Mouse (Mus musculus): ENCODE results near the gene Gm20547. TPM values are rescaled to one million over a fixed set of nuclear protein-coding genes. Genes with fewer than 3 reads are reported as not detected.

Gene Gm20547
- not detected in 2 replicates for polyA plus RNA-seq (2015; fragmentation: Nextera tagmentation; extraction: Ambion mirVana)

DNA sequence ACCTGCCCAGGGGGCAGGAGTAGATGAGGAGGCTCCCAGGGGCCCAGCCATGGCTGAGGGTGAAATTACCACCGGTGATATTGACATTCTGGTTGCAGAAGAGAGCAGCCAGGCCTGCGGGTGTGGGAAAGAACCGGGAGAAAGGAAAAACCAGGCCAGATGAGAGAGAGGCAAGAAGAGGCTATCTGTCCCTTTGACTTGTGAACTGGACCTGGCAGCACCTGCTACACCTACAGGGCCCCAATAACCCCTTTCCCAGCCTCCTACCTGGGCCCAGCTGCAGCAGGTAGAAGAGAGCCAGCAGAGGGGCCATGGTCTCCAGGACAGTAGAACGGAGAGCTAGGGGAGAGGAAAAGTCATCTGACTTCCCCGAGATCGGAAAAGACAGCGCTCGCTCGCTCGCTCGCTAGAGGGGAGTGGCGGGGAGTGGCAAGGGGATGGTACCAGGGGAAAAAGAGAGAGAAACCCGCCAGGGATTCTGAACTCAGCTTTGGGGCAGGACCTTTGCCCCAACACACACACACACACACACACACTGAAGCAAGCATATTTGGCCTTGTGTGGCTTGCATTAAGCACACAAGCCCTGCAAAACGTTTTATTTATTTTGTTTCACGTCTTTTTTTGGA lies at the start of gene Gm20547:
TSS of gene Gm20547 (minus strand) at position 360 of the 628 bp plus-strand sequence.
- H3K9me3 ChIP-seq (replicated peaks): no peaks in the 10 kb centered on the region
- WGBS: 8% methylated on average over 15 of the region's 15 CpGs
- ATAC-seq (ENCODE audit: low FRiP score): no peak
- peaks cover 8% of the 10 kb centered on the region; the same call in 1 of the 2 replicates for H3K27me3 ChIP-seq (replicated peaks)
- H3K4me1 ChIP-seq: no peaks in the 10 kb centered on the region
- H3K4me3 ChIP-seq (replicated peaks): no peak within 1 kb of the TSS
- no peaks in the 10 kb centered on the region for H3K36me3 ChIP-seq
- H3K4me2 ChIP-seq: peak within 1 kb of the TSS; percentile 20
- H3K9ac ChIP-seq (replicated peaks): no peak within 1 kb of the TSS
- no peak within 1 kb of the TSS for H3K27ac ChIP-seq (replicated peaks)

DNA sequence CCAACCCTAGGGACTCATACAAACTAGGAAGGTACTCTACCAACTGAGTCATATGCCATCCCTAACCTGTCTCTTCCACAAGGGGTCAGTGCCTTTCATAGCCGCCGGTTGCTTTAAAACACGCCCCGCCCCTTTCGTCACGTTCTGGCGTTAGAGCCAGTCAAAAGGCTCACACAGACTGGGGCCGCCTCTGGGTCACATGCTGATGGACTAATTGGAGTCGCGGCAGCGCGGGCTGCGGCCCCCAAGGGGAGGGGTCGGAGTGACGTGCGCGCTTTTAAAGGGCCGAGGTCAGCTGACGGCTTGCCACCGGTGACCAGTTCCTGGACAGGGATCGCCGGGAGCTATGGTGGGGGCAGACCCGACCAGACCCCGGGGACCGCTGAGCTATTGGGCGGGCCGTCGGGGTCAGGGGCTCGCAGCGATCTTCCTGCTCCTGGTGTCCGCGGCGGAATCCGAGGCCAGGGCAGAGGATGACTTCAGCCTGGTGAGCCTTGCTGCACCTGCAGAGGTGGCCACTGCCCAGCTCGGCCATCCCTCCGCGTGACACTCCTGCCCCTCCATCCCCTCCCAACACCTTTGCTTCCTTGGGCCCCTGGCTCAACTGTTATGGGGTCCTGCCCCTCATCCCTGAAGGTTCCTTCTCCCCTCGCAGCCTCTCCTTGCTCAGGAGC lies 49.4 kb upstream of the Gm20547 start, which contains the start of gene Neu1:
TSS of gene Neu1 (plus strand) at position 193 of the 674 bp plus-strand sequence.
- peak within 1 kb of the TSS; percentile 93 for H3K4me2 ChIP-seq
- no peaks in the 10 kb centered on the region for H3K27me3 ChIP-seq (replicated peaks)
- H3K4me1 ChIP-seq: peaks cover 14% of the 10 kb centered on the region
- peak within 1 kb of the TSS; percentile 91 for H3K9ac ChIP-seq (replicated peaks)
- no peaks in the 10 kb centered on the region for H3K9me3 ChIP-seq (replicated peaks)
- WGBS: under 1% methylated on average over 38 of the region's 38 CpGs
- peak; percentile 98 for ATAC-seq (ENCODE audit: low FRiP score)
- H3K4me3 ChIP-seq (replicated peaks): peak within 1 kb of the TSS; percentile 83
- H3K36me3 ChIP-seq: peaks cover 20% of the 10 kb centered on the region
- H3K27ac ChIP-seq (replicated peaks): peak within 1 kb of the TSS; percentile 81

DNA sequence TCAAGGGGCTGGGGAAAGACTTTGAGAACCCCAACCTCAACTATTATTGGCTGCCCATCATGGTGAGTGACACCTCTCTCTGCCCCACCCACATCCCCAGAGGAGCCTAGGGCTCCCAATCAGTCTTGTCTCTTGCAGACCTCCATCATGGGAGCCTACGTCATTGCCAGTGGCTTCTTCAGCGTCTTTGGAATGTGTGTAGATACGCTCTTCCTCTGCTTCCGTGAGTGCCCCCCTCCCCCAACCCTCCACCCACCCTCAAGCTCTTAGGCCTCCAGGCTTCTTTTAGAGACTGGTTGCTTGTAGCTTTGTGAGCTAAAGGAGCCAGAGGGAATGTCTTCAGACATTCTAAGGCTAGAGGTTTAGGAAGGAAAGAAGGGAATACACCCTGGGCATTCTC lies 47.0 kb upstream of the Gm20547 start:
- Histone ChIP-seq H3K27me3 (replicated peaks) (no peaks in the 10 kb centered on the region), H3K4me1 (peaks cover 12% of the 10 kb centered on the region), H3K36me3 (no peaks in the 10 kb centered on the region; the same call in 1 of the 2 replicates), H3K9me3 (replicated peaks) (no peaks in the 10 kb centered on the region), H3K9ac (replicated peaks) (no peak overlapping the region), H3K4me3 (replicated peaks) (no peak overlapping the region), H3K27ac (replicated peaks) (no peak overlapping the region), H3K4me2 (no peak overlapping the region)
- no peak for ATAC-seq (ENCODE audit: low FRiP score)
- 75% methylated on average over 4 of the region's 4 CpGs for WGBS

DNA sequence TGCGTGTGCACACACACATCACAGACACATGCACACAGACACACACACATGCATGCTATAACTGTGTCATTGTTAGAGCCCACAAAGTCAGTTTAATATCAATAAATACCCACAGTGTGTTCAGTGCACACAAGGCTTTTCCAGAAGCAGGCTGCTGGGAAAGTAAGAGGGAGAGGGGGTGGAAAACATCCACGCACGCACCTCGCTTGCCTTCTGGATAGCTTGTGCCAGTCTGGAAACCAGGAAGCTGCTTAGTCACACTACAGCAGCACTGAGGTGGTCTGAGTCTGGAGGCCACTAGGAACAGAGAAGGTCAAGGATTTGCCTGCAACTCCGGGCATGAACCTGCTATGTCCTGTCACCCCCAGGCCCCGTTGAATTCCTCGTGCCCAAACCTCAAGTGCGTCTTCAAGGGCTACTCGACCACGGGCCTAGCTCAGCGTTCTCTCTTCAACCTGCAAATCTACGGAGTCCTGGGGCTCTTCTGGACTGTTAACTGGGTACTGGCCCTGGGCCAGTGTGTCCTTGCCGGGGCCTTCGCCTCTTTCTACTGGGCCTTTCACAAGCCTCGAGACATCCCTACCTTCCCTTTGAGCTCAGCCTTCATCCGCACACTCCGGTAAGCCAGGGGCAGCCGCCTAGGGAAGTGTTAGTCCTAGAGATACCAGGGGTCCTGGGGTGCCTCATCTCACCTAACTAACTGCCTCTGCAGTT lies 45.6 kb upstream of the Gm20547 start:
- Histone ChIP-seq H3K27ac (replicated peaks) (no peak overlapping the region), H3K9me3 (replicated peaks) (no peaks in the 10 kb centered on the region), H3K36me3 (no peaks in the 10 kb centered on the region), H3K9ac (replicated peaks) (no peak overlapping the region), H3K4me1 (peaks cover 10% of the 10 kb centered on the region), H3K4me2 (no peak overlapping the region), H3K27me3 (replicated peaks) (no peaks in the 10 kb centered on the region), H3K4me3 (replicated peaks) (no peak overlapping the region)
- WGBS: 89% methylated on average over 18 of the region's 18 CpGs
- no peak for ATAC-seq (ENCODE audit: low FRiP score)

DNA sequence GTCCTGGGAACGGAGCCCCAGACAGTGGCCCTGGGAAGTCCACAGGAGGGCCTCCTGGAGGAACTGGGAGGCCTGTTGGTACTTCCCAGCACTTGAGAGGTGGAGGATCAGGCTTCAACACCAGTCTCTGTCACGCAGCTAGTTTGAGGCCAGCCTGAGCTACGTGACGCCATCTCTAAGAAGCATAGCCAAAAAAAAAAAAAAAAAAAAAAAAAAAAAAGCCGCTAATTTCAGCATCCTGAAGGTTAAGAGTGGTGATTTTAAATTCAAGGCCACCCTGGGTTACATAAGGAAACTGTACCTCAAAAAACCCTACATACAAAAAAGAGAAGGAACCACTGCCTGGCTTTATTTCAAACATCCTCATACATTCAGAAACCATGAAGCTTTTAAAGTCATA lies 42.4 kb upstream of the Gm20547 start:
- Histone ChIP-seq H3K27me3 (replicated peaks) (no peaks in the 10 kb centered on the region), H3K9ac (replicated peaks) (no peak overlapping the region), H3K27ac (replicated peaks) (no peak overlapping the region), H3K4me3 (replicated peaks) (no peak overlapping the region), H3K36me3 (no peaks in the 10 kb centered on the region), H3K4me2 (no peak overlapping the region), H3K4me1 (no peaks in the 10 kb centered on the region), H3K9me3 (replicated peaks) (no peaks in the 10 kb centered on the region)
- no peak for ATAC-seq (ENCODE audit: low FRiP score)
- WGBS: 57% methylated on average over 5 of the region's 5 CpGs

DNA sequence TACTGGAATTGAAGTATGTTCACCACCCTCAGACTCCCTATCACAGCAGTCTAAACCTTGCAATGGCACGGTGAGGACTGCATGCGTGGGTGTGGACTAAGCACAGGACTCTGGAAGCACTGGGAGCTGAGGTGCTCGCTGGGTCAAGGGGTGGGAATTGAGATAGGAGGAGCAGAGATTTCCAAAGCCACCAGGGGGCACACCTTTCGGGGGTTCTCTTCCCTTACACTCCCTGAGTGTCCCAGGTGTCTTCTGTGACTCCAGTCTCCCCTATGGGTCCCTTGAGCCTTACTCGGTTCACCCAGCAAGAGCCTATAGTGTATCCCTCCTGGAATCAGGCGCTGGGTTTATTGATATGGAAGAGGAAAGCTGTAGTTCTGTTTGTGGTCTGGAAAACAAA lies 41.1 kb upstream of the Gm20547 start:
- no peak overlapping the region for H3K9ac ChIP-seq (replicated peaks)
- no peak overlapping the region for H3K27ac ChIP-seq (replicated peaks)
- no peak overlapping the region for H3K4me2 ChIP-seq
- H3K4me1 ChIP-seq: no peaks in the 10 kb centered on the region
- ATAC-seq (ENCODE audit: low FRiP score): no peak
- 52% methylated on average over 6 of the region's 6 CpGs for WGBS
- no peaks in the 10 kb centered on the region for H3K9me3 ChIP-seq (replicated peaks)
- no peaks in the 10 kb centered on the region for H3K27me3 ChIP-seq (replicated peaks)
- no peak overlapping the region for H3K4me3 ChIP-seq (replicated peaks)
- no peaks in the 10 kb centered on the region for H3K36me3 ChIP-seq

DNA sequence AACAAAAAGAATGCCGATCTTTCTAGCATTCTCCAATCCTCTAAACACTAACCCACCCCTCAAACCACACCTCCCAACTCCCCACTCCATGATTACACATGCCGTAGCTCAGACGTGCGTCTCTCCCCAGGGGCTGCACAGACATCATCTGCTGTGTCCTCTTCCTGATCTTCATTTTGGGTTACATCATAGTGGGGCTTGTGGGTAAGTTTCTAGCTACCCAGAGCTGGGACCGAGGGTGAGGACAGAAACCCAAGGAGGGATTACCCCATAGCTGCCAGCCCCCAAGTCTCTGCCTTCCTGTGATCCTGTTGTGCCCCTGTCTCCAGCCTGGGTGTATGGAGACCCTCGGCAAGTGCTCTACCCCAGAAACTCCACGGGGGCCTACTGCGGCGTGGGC lies 35.3 kb upstream of the Gm20547 start:
- no peak for ATAC-seq (ENCODE audit: low FRiP score)
- H3K27me3 ChIP-seq (replicated peaks): no peaks in the 10 kb centered on the region
- H3K9ac ChIP-seq (replicated peaks): no peak overlapping the region
- H3K36me3 ChIP-seq: peaks cover 16% of the 10 kb centered on the region
- no peak overlapping the region for H3K4me3 ChIP-seq (replicated peaks)
- H3K4me1 ChIP-seq: no peaks in the 10 kb centered on the region
- no peak overlapping the region for H3K4me2 ChIP-seq
- 71% methylated on average over 9 of the region's 9 CpGs for WGBS
- no peak overlapping the region for H3K27ac ChIP-seq (replicated peaks)
- H3K9me3 ChIP-seq (replicated peaks): no peaks in the 10 kb centered on the region

DNA sequence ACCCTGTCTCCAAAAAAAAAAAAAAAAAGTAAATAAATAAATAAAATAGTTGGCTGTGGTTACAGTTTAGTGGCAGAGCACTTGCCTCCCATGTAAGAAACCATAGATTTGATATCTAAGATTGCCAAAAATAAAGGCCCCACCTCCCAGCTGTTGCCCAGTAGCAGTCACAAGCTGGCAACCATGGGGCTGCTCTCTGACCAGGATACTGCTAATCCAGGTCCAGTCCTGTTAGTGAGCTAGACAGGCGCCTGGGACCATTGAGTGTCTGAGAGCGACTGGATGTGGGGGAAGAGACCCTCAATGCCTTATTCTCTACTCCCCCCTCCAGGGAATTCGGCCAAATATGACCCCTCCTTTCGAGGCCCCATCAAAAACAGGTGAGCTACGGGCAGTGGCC lies 34.5 kb upstream of the Gm20547 start:
- Histone ChIP-seq H3K9ac (replicated peaks) (no peak overlapping the region), H3K27me3 (replicated peaks) (no peaks in the 10 kb centered on the region), H3K4me2 (no peak overlapping the region)

DNA sequence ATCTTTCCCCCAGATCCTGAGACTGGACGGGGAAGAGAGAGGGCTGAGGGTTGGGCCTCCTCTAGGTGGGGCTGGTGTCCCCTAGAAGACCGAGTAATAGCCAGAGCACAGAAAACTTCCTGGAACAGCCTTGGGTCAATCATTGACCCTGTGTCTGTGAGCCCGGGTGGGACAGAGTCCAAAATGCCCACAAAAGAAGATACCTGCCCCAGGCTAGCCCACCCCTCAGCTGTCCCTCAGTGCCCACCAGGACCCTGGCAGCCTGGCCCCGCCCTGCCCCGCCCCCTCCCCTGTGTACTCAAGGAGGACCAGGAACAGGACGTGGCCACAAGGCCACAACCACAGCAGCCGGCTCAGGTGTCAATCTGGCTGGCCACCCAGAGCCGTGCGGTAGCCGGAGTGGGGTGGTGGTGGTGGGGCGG lies 33.6 kb upstream of the Gm20547 start:
- no peaks in the 10 kb centered on the region for H3K4me1 ChIP-seq
- ATAC-seq (ENCODE audit: low FRiP score): no peak
- H3K9me3 ChIP-seq (replicated peaks): no peaks in the 10 kb centered on the region
- H3K36me3 ChIP-seq: peaks cover 34% of the 10 kb centered on the region
- no peak overlapping the region for H3K9ac ChIP-seq (replicated peaks)
- no peak overlapping the region for H3K4me3 ChIP-seq (replicated peaks)
- no peak overlapping the region for H3K27ac ChIP-seq (replicated peaks)
- WGBS: 19% methylated on average over 11 of the region's 11 CpGs
- no peak overlapping the region for H3K4me2 ChIP-seq
- no peaks in the 10 kb centered on the region for H3K27me3 ChIP-seq (replicated peaks)

More for the DNA sequence above, 34.5 kb upstream of the Gm20547 start:
- Histone ChIP-seq H3K4me1 (no peaks in the 10 kb centered on the region), H3K36me3 (peaks cover 25% of the 10 kb centered on the region), H3K27ac (replicated peaks) (no peak overlapping the region), H3K4me3 (replicated peaks) (no peak overlapping the region), H3K9me3 (replicated peaks) (no peaks in the 10 kb centered on the region)
- no peak for ATAC-seq (ENCODE audit: low FRiP score)
- 86% methylated on average over 5 of the region's 5 CpGs for WGBS

DNA sequence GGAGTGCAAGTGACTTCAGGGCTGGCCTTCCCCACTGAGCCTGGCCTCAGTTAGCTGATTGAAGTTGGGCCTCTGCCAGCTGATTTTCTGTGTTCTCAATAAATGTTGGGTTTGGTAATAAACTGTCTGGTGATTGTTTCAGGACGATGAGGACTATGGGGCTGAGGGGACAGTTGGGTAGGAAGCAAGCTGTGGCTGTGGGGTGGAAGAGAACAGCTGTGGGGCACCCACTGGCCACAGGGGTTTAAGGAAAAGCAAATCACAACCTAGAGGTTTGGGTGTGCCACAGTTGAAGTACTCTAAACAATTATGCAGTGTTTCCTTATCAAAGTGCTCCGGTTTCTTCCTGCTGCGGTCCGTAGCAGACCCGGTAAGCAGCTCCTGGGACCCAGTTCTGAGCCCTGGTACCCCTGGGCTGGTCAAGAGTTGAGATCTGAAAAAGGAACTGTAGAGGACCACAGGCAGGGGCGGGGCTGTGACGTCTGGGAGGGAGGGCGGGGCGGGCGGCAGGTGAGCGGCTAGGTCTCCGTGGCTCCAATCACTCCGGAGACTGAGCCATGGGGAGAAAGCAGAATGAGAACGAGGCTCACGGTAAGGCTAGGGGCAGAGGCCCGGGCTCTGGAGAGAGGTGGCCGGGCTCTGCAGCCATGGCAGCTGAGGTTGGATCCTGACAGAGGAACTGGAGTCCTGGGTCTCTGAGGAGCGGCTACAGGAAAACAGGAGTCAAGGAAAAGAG lies 32.3 kb upstream of the Gm20547 start, which contains the start of gene Slc44a4:
TSS of gene Slc44a4 (plus strand) at position 537 of the 736 bp plus-strand sequence.
- H3K9ac ChIP-seq (replicated peaks): no peak within 1 kb of the TSS
- peaks cover 47% of the 10 kb centered on the region for H3K36me3 ChIP-seq
- no peak within 1 kb of the TSS for H3K4me2 ChIP-seq
- 44% methylated on average over 18 of the region's 18 CpGs for WGBS
- ATAC-seq (ENCODE audit: low FRiP score): no peak
- H3K9me3 ChIP-seq (replicated peaks): no peaks in the 10 kb centered on the region
- H3K27ac ChIP-seq (replicated peaks): no peak within 1 kb of the TSS
- H3K27me3 ChIP-seq (replicated peaks): no peaks in the 10 kb centered on the region
- H3K4me3 ChIP-seq (replicated peaks): no peak within 1 kb of the TSS
- H3K4me1 ChIP-seq: no peaks in the 10 kb centered on the region

DNA sequence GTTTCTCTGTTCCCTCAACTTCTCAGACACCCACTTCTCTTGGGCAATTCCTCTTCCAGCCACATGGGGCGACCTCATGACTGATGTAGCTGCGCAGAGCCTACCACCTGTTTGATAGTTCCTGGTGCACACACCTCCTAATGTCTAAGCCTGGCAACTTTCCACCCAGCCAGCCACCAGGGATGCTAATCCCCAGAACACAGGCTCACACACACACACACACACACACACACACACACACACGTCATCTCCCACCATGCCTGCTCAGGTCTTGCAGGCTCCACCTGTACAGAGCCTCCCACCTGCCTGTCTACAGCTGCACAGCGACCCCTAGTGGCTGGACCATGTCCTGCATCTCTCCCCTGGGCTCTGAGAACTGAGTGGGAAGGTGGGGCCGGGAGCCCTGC lies 30.1 kb upstream of the Gm20547 start:
- H3K36me3 ChIP-seq: peaks cover 69% of the 10 kb centered on the region
- H3K4me1 ChIP-seq: no peaks in the 10 kb centered on the region
- H3K27ac ChIP-seq (replicated peaks): no peak overlapping the region
- H3K9ac ChIP-seq (replicated peaks): no peak overlapping the region
- peak; percentile 26; the same call in 1 of the 2 replicates for ATAC-seq (ENCODE audit: low FRiP score)
- H3K27me3 ChIP-seq (replicated peaks): no peaks in the 10 kb centered on the region
- H3K9me3 ChIP-seq (replicated peaks): no peaks in the 10 kb centered on the region
- no peak overlapping the region for H3K4me3 ChIP-seq (replicated peaks)
- no peak overlapping the region for H3K4me2 ChIP-seq
- WGBS: 53% methylated on average over 5 of the region's 5 CpGs
